Mouse (Mus musculus): ENCODE measurements around the gene Gng7. TPM values are rescaled to one million over a fixed set of nuclear protein-coding genes. Genes with fewer than 3 reads are reported as not detected.

The Gng7 gene
- total and polyA plus RNA-seq, 3 experiments: 0.24 to 0.47 TPM; not detected in 1

GRCm38 (mm10) chr10:80985241-80985969, 29.3 kb downstream of the Gng7 start:
- H3K4me3 ChIP-seq (replicated peaks in 1 of 3; ENCODE audit: low read depth in 2 of 3, low read length in 2 of 3, poor library complexity in 1 of 3): peak overlapping the region; percentile 7 to 64 (median 26)

GRCm38 (mm10) chr10:80984223-80984622, 30.5 kb downstream of the Gng7 start:
- Histone ChIP-seq H3K4me2 (ENCODE audit: insufficient read depth, low read depth, poor library complexity, severe bottlenecking) (no peak overlapping the region), H3K27ac (ENCODE audit: insufficient read depth, low read depth) (no peak overlapping the region), H3K27me3 (replicated peaks) (peaks cover 7% of the 10 kb centered on the region), H3K4me1 (ENCODE audit: control insufficient read depth in 1 of 2, insufficient read depth in 2 of 2) (peaks cover 19 to 62% of the 10 kb centered on the region in 2 experiments), H3K79me2 (replicated peaks; ENCODE audit: control insufficient read depth, extremely low read depth, insufficient read depth, poor library complexity, severe bottlenecking) (no peaks in the 10 kb centered on the region), H3K9ac (ENCODE audit: insufficient read depth, low read depth) (no peak overlapping the region), H3K9me3 (replicated peaks; ENCODE audit: low read length) (peaks cover 3% of the 10 kb centered on the region), H3K4me3 (replicated peaks in 1 of 3; ENCODE audit: low read depth in 2 of 3, low read length in 2 of 3, poor library complexity in 1 of 3) (no peak overlapping the region), H3K36me3 (replicated peaks in 1 of 2; ENCODE audit: control insufficient read depth in 1 of 2, insufficient read depth in 1 of 2, low read length in 1 of 2) (no peaks in the 10 kb centered on the region)
- TF ChIP-seq GABPA (IDR thresholded peaks at IDR 0.05; ENCODE audit: insufficient replicate concordance, low read depth, low read length) (no peak), MYC (IDR thresholded peaks at IDR 0.05; ENCODE audit: low read depth, low read length) (0 out of 2 replicates have a peak, but pooled peaks have one; percentile 47), TCF12 (IDR thresholded peaks at IDR 0.05; ENCODE audit: low read depth, low read length) (peak; percentile 87), ETS1 (conservative IDR thresholded peaks at IDR 0.05; ENCODE audit: low read depth, low read length) (peak; percentile 96), NELFE (IDR thresholded peaks at IDR 0.05; ENCODE audit: low read depth, low read length) (no peak), IRF4 (IDR thresholded peaks at IDR 0.05; ENCODE audit: low read depth, low read length) (peak; percentile 68; the same call in 1 of the 2 replicates), BHLHE40 (IDR thresholded peaks at IDR 0.05; ENCODE audit: low read depth, low read length) (peak; percentile 98), RAD21 (IDR thresholded peaks at IDR 0.05; ENCODE audit: low read depth, low read length) (no peak), MAX (IDR thresholded peaks at IDR 0.05; ENCODE audit: low read length) (peak; percentile 79; the same call in 1 of the 2 replicates), NRF1 (IDR thresholded peaks at IDR 0.05; ENCODE audit: low read depth, low read length) (0 out of 2 replicates have a peak, but pooled peaks have one; percentile 3), RCOR1 (conservative IDR thresholded peaks at IDR 0.05; ENCODE audit: low read depth, low read length) (peak; percentile 25; the same call in 1 of the 2 replicates), ELF1 (IDR thresholded peaks at IDR 0.05; ENCODE audit: low read depth, low read length) (no peak), EP300 (IDR thresholded peaks at IDR 0.05; ENCODE audit: low read length) (peak; percentile 80), MXI1 (IDR thresholded peaks at IDR 0.05; ENCODE audit: low read depth, low read length) (peak; percentile 43; the same call in 1 of the 2 replicates), MEF2A (IDR thresholded peaks at IDR 0.05; ENCODE audit: borderline replicate concordance, low read depth, low read length) (peak; percentile 70; the same call in 1 of the 2 replicates)
- no peak for DNase-seq (ENCODE audit: extremely low read depth)
- in situ Hi-C loops (cut with MboI; ENCODE audit: low pct_ligation_motif_present, low pct_unique_long_range_greater_than_20kb, low sequenced_read_pairs) (no loop called here), dilution Hi-C loops (cut with MboI; ENCODE audit: extremely low pct_ligation_motif_present, extremely low pct_unique_long_range_greater_than_20kb, low sequenced_read_pairs) (no loop called here)

More at GRCm38 (mm10) chr10:80985241-80985969, 29.3 kb downstream of the Gng7 start:
- in situ Hi-C loops (cut with MboI; ENCODE audit: low pct_ligation_motif_present, low pct_unique_long_range_greater_than_20kb, low sequenced_read_pairs): no loop called here
- Histone ChIP-seq H3K79me2 (replicated peaks; ENCODE audit: control insufficient read depth, extremely low read depth, insufficient read depth, poor library complexity, severe bottlenecking) (no peaks in the 10 kb centered on the region), H3K27ac (ENCODE audit: insufficient read depth, low read depth) (peak overlapping the region; percentile 34; the same call in 1 of the 2 replicates), H3K9me3 (replicated peaks; ENCODE audit: low read length) (peaks cover 3% of the 10 kb centered on the region), H3K36me3 (replicated peaks in 1 of 2; ENCODE audit: control insufficient read depth in 1 of 2, insufficient read depth in 1 of 2, low read length in 1 of 2) (no peaks in the 10 kb centered on the region), H3K9ac (ENCODE audit: insufficient read depth, low read depth) (0 out of 2 replicates have a peak overlapping the region, but pooled peaks have one; percentile 31), H3K27me3 (replicated peaks) (peaks cover 7% of the 10 kb centered on the region), H3K4me1 (ENCODE audit: control insufficient read depth in 1 of 2, insufficient read depth in 2 of 2) (peaks cover 28 to 71% of the 10 kb centered on the region in 2 experiments), H3K4me2 (ENCODE audit: insufficient read depth, low read depth, poor library complexity, severe bottlenecking) (peak overlapping the region; percentile 77)
- no peak for DNase-seq (ENCODE audit: extremely low read depth)
- dilution Hi-C loops (cut with MboI; ENCODE audit: extremely low pct_ligation_motif_present, extremely low pct_unique_long_range_greater_than_20kb, low sequenced_read_pairs): no loop called here
- TF ChIP-seq MAFK (IDR thresholded peaks at IDR 0.05; ENCODE audit: insufficient replicate concordance, low read length) (peak; percentile 42; the same call in 1 of the 2 replicates), RCOR1 (conservative IDR thresholded peaks at IDR 0.05; ENCODE audit: low read depth, low read length) (peak; percentile 24; the same call in 1 of the 2 replicates), MXI1 (IDR thresholded peaks at IDR 0.05; ENCODE audit: low read depth, low read length) (peak; percentile 12), EP300 (IDR thresholded peaks at IDR 0.05; ENCODE audit: low read length) (peak; percentile 53), SIN3A (IDR thresholded peaks at IDR 0.05; ENCODE audit: low read length) (peak; percentile 47; the same call in 1 of the 2 replicates), ETS1 (conservative IDR thresholded peaks at IDR 0.05; ENCODE audit: low read depth, low read length) (peak; percentile 95), GABPA (IDR thresholded peaks at IDR 0.05; ENCODE audit: insufficient replicate concordance, low read depth, low read length) (no peak), USF1 (IDR thresholded peaks at IDR 0.05; ENCODE audit: low read depth, low read length) (peak; percentile 47), CTCF (conservative IDR thresholded peaks at IDR 0.05 in 1 of 2, IDR thresholded peaks at IDR 0.05 in 1 of 2; ENCODE audit: low read depth in 2 of 2, low read length in 2 of 2) (no peak), POLR2A (IDR thresholded peaks at IDR 0.05; ENCODE audit: low read depth, low read length) (0 out of 2 replicates have a peak, but pooled peaks have one; percentile 13), JUND (conservative IDR thresholded peaks at IDR 0.05; ENCODE audit: low read depth, low read length) (no peak), TBP (conservative IDR thresholded peaks at IDR 0.05; ENCODE audit: low read depth, low read length) (no peak), IRF4 (IDR thresholded peaks at IDR 0.05; ENCODE audit: low read depth, low read length) (peak; percentile 61; the same call in 1 of the 2 replicates), ZMIZ1 (IDR thresholded peaks at IDR 0.05; ENCODE audit: low read depth, low read length) (0 out of 2 replicates have a peak, but pooled peaks have one; percentile 18), ELF1 (IDR thresholded peaks at IDR 0.05; ENCODE audit: low read depth, low read length) (peak; percentile 44; the same call in 1 of the 2 replicates), MEF2A (IDR thresholded peaks at IDR 0.05; ENCODE audit: borderline replicate concordance, low read depth, low read length) (peak; percentile 70; the same call in 1 of the 2 replicates), BHLHE40 (IDR thresholded peaks at IDR 0.05; ENCODE audit: low read depth, low read length) (peak; percentile 94), NRF1 (IDR thresholded peaks at IDR 0.05; ENCODE audit: low read depth, low read length) (0 out of 2 replicates have a peak, but pooled peaks have one; percentile 27), TCF12 (IDR thresholded peaks at IDR 0.05; ENCODE audit: low read depth, low read length) (no peak; the same call in 1 of the 2 replicates), CHD2 (IDR thresholded peaks at IDR 0.05; ENCODE audit: low read length) (peak; percentile 87), POLR2AphosphoS2 (IDR thresholded peaks at IDR 0.05; ENCODE audit: low read depth, low read length) (no peak)

Data from CH12.LX (cell line).